Mouse (Mus musculus) regulatory T cell (primary cell): ENCODE measurements around the gene Hist1h2bn.

Experiments
- in situ Hi-C: fragments of 300-600 bp; cut with MboI, MseI; formaldehyde crosslinking; loops from one replicate; pipeline ENCODE4 v1.15.1; 2025; ENCODE audit warnings: high pct_unique_total_duplicates

Hist1h2bn gene

DNA sequence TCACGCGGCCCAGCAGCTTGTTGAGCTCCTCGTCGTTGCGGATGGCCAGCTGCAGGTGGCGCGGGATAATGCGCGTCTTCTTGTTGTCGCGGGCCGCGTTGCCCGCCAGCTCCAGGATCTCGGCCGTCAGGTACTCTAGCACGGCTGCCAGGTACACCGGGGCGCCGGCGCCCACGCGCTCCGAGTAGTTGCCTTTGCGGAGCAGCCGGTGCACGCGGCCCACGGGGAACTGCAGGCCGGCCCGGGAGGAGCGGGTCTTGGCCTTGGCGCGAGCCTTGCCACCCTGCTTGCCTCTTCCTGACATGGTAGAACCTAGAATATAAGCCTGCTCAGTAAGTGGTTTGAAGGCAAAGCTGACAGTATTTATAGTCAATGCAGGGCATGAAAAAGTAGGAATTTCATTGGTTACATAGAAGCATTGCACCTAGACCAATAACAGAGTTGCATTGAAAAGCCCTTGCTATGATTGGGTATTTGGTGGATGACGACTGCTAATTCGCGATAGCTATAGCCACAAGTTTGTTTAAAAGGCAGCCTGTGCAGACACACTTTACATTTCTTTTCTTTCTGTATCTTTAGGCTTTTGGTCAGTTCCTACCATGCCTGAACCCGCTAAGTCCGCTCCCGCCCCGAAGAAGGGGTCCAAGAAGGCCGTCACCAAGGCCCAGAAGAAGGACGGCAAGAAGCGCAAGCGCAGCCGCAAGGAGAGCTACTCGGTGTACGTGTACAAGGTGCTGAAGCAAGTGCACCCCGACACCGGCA is at the start of gene Hist1h2bn, which contains the start of gene Hist1h2ak:
Gene Hist1h2bn (plus strand): TSS at position 600 of the 762 bp plus-strand sequence.
Gene Hist1h2ak (minus strand): TSS at position 304 of the 762 bp plus-strand sequence.
- in situ Hi-C loops, result loop anchor here (5.0 kb wide), 1 partner anchor 36 kb away; the partner anchor contains the start of genes Hist1h2ai, Hist1h2bl and Hist1h3h

GRCm38 (mm10) chr13:21706669-21707068 is 47.3 kb upstream of the Hist1h2bn start:
- in situ Hi-C loops, result loop anchor here (10.0 kb wide), 1 partner anchor 502 kb away; no protein-coding TSS in a partner anchor

GRCm38 (mm10) chr13:21710031-21710711 is 43.8 kb upstream of the Hist1h2bn start:
- in situ Hi-C loops, result loop anchor here (5.0 to 10.0 kb wide), 3 partner anchors 545 to 1822 kb away; partner anchors contain the start of genes Abt1, Hist1h2af and Hist1h4h

DNA sequence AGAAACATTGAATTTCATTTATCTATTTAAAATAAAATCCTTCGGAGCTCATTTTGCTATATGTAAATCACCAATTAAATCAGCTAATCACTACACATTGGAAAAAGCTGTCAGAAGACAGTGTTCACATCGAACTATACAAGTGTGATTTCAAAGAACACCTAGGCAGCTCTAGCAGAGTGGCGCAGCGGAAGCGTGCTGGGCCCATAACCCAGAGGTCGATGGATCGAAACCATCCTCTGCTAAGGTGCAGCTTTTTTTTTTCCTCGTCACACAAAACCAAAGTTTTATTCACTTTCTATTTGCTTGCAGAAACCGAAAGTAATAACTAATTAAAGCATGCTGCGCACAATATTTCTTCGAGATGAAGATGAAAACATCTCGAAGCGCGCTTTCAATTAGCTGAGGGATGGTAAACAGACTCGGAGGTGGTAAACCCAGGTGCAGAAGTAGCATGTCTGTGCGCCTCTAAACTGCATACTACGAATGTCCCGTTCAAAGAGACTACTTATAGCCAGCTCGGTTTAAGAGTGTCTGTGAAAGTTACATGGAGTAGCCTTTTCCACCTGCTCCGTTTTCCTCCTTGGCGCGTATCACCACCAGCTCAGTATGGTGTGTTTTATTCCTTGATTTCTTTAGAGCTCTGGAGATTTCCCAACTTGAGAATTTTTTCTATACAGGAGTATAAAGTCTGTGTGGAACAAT is 43.0 kb upstream of the Hist1h2bn start:
- in situ Hi-C loops, result loop anchor here (5.0 to 10.0 kb wide), 3 partner anchors 546 to 1821 kb away; partner anchors contain the start of genes Abt1, Hist1h2af and Hist1h4h

- in situ Hi-C loops, result loop anchor here (5.0 to 10.0 kb wide), 3 partner anchors 547 to 1821 kb away; partner anchors contain the start of genes Abt1, Hist1h2af and Hist1h4h
Measured at GRCm38 (mm10) chr13:21711698-21712097, 42.2 kb upstream of the Hist1h2bn start.

GRCm38 (mm10) chr13:21714725-21715124 is 39.2 kb upstream of the Hist1h2bn start:
- in situ Hi-C loops, result loop anchor here (5.0 to 10.0 kb wide), 5 partner anchors 38 to 1968 kb away; partner anchors contain the start of genes Abt1, Hist1h2ac, Hist1h2af and Hist1h2ak

GRCm38 (mm10) chr13:21715131-21715863 is 38.6 kb upstream of the Hist1h2bn start:
- in situ Hi-C loops, result loop anchor here (5.0 to 10.0 kb wide), 4 partner anchors 37 to 1967 kb away; partner anchors contain the start of genes Abt1, Hist1h2ac, Hist1h2ak and Hist1h2bc

DNA sequence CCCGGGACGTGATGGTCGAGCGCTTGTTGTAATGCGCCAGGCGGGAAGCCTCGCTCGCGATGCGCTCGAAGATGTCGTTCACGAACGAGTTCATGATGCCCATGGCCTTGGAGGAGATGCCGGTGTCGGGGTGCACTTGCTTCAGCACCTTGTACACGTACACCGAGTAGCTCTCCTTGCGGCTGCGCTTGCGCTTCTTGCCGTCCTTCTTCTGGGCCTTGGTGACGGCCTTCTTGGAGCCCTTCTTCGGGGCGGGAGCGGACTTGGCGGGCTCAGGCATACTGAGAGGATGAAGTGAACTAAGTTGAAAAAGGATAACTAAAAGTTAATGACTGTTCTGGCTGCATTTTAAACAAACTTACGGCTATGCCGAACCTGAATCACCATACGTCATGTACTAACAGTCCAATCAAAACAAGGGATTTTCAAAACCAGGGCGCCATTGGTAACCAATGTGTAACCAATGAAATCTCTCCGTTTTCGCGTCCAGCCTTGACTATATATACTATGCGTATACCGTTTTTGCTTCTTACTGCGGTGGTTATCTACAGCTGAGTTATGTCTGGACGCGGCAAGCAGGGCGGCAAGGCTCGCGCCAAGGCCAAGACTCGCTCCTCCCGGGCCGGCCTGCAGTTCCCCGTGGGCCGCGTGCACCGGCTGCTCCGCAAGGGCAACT is 37.9 kb upstream of the Hist1h2bn start, which contains the start of the genes Hist1h2bl and Hist1h2ai:
Gene Hist1h2bl (minus strand): TSS at position 280 of the 676 bp plus-strand sequence.
Gene Hist1h2ai (plus strand): TSS at position 559 of the 676 bp plus-strand sequence.
- in situ Hi-C loops, result loop anchor here (5.0 to 10.0 kb wide), 4 partner anchors 36 to 1966 kb away; partner anchors contain the start of genes Abt1, Hist1h2ac, Hist1h2ak and Hist1h2bc

GRCm38 (mm10) chr13:21716540-21717391 is 37.2 kb upstream of the Hist1h2bn start:
- in situ Hi-C loops, result loop anchor here (5.0 to 10.0 kb wide), 4 partner anchors 36 to 1966 kb away; partner anchors contain the start of genes Abt1, Hist1h2ac, Hist1h2ak and Hist1h2bc

DNA sequence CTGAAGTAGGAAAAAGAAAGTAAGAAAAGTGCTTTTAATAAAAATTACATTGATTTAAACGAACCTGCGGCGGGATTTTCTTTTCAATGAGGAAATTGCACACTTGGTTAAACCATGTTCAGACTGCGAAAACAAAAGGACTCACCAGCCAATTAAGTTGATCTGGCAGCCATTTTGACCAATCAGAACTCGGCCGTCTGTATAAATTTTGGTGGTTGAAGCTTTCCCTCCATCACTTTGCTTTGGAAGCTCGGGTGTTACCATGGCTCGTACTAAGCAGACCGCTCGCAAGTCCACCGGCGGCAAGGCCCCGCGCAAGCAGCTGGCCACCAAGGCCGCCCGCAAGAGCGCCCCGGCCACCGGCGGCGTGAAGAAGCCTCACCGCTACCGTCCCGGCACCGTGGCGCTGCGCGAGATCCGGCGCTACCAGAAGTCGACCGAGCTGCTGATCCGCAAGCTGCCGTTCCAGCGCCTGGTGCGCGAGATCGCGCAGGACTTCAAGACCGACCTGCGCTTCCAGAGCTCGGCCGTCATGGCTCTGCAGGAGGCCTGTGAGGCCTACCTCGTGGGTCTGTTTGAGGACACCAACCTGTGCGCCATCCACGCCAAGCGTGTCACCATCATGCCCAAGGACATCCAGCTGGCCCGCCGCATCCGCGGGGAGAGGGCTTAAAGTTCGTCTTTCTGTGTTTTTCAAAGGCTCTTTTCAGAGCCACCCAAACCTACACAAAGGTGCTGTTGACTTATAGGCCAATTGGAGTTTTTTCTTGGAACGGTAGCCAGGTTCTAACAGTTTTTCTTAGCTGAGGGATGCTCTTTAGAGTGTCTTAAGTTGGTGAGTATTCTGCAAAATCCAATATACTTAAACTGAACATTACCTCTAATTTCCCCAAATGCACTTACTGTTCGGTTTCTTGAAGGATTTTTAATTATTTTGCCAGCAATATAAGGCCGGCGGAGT is 36.2 kb upstream of the Hist1h2bn start, which contains the start of gene Hist1h3h:
Gene Hist1h3h (plus strand): TSS at position 263 of the 961 bp plus-strand sequence.
- in situ Hi-C loops, result loop anchor here (5.0 to 10.0 kb wide), 4 partner anchors 35 to 1965 kb away; partner anchors contain the start of genes Abt1, Hist1h2ac, Hist1h2ak and Hist1h2bc

DNA sequence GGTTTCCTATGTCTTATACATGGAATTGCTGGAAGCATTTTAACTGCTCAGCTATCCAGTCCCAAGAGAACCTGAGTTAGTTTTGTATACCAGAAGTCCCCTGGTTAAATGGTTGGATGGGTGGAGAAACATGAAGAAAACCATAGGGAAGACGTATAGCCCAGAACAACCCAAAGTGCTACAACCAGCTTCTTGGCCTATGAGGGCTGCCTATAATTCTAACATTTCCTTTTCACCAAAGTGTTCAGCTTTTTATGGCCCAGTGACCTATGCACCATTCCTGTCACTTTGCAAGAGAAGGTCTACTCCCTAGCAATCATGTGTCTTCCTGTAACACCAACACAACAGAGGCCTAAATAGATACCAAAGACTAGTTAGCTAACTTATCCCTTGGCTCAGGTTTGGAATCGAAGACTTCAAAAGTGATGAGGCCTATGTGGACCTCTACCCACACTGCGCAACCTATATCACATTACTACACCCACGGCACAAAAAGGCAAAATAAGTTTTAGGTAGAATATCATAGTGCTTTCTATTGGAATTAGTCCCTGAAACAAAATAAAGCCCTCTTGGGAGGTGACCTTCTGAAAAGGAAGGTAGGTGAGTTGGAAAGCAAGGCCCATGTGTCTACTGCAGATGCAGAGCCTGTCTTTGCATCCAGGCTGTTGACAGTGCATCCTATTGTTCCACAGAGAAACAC is 35.4 kb upstream of the Hist1h2bn start:
- in situ Hi-C loops, result loop anchor here (5.0 to 10.0 kb wide), 4 partner anchors 34 to 1964 kb away; partner anchors contain the start of genes Abt1, Hist1h2ac, Hist1h2ak and Hist1h2bc

- in situ Hi-C loops, result loop anchor here (5.0 kb wide), 2 partner anchors 316 to 1851 kb away; partner anchors contain the start of genes Hist1h2ad, Hist1h2ae, Hist1h2ah and Hist1h2bf
Measured at GRCm38 (mm10) chr13:21721107-21721756, 32.7 kb upstream of the Hist1h2bn start.

- in situ Hi-C loops, result loop anchor here (5.0 kb wide), 2 partner anchors 315 to 1850 kb away; partner anchors contain the start of genes Hist1h2ad, Hist1h2ae, Hist1h2ah and Hist1h2bf
Measured at GRCm38 (mm10) chr13:21721757-21722372, 32.1 kb upstream of the Hist1h2bn start, which contains the start of gene Hist1h2bm. TSS of gene Hist1h2bm (plus strand) at chr13:21722044.

DNA sequence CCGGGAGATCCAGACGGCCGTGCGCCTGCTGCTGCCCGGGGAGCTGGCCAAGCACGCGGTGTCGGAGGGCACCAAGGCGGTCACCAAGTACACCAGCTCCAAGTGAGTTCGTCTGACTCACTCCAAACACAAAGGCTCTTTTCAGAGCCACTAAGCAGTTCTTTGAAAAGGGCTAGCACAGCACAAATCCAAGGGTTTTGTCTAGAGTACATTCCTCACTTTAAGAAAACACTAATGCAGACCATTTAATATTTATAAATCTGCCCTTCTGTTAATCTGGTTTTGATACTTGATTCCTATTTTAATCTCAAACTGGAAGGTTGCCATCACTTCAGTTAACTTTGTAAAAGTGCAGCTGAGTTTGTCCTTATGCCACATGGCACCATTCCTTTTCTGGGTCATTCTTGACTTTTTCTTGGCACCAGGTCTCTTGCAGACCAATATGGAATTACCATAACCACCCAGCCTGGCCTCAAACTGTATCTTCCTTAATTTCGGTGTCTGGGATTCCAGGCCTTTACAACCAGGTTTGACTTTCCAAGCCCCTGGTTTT is 31.5 kb upstream of the Hist1h2bn start:
- in situ Hi-C loops, result loop anchor here (5.0 kb wide), 2 partner anchors 315 to 1850 kb away; partner anchors contain the start of genes Hist1h2ad, Hist1h2ae, Hist1h2ah and Hist1h2bf
